Mouse (Mus musculus) gastrocnemius, adult 8-10 months (tissue): ENCODE measurements at regions not wholly inside any gene's neighbourhood (a gene's known extent, or its start where the extent isn't known, plus 50 kb on each side); places are given as distances from the start of the nearest gene placed in this dataset.
A peak's percentile ranks its signal among the peaks of the same experiment; 100 is the strongest.

Source experiments
- DNase-seq, 2 experiments: peaks; one replicate each; pipeline ENCODE4 v3.0.0; 2022; ENCODE audit warnings: low spot score in 2 of 2

DNA sequence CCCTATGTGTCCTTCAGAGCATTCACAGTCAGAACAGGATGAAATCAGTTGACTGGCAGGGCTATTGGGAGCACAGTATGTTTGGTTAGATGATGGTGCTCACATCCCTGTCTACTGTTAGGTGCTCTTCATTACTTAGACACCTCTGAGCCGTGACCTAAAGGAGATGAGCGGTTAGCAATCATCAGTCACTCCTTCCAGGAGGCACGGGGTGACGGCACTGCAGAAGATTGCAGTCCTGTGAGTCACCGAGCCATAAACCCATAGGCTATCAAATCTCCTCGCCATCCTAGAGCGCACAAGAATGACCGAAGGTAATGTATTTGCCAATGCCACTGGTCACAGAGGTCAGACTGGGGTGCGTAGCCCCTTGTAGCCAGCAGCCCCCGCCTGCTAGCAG is 176.8 kb upstream of the Arl4c start:
- no peak for DNase-seq

DNA sequence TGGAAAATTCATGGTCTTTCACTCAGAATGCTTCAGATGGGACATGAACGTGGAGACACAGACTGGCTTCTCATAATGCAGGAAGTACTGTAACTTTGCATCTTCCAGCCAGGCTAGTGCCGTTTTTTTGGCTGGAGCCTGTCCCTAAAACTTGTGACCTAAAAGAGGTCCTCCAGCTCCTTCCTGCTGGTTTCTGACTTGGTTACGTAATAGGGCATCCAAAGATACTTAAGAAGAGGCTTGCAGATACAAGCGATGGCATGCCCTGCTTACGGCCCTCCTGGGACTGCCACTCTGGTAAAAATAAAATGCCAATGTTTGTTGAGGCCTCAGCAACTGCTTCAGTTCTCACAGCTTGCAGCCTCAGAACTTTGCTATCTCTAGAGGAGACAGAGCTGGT is 177.3 kb upstream of the Arl4c start:
- no peak for DNase-seq

- no peak for DNase-seq
Measured at GRCm38 (mm10) chr1:88891041-88891440, 179.2 kb upstream of the Sh3bp4 start.

DNA sequence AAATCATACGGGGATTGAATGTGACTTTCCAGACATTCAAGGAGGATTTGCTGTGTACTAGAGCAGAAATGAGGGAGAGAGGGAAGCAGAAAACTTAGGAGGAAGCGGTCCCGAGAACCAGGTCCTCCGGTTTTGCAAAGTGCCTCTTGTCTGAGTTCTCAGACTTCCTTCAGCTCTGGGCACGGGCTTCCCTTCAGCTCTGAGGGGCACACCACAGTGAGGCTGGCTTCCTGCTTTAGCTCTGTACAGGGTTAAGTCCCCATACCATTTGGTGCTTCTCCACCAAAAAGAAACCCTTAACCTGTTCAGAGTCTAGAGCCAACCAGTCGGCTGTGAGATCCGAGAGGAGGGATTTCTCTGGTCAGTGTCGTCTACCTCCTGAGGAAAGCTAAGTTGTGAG is 167.8 kb upstream of the Sh3bp4 start:
- DNase-seq, result no peak

DNA sequence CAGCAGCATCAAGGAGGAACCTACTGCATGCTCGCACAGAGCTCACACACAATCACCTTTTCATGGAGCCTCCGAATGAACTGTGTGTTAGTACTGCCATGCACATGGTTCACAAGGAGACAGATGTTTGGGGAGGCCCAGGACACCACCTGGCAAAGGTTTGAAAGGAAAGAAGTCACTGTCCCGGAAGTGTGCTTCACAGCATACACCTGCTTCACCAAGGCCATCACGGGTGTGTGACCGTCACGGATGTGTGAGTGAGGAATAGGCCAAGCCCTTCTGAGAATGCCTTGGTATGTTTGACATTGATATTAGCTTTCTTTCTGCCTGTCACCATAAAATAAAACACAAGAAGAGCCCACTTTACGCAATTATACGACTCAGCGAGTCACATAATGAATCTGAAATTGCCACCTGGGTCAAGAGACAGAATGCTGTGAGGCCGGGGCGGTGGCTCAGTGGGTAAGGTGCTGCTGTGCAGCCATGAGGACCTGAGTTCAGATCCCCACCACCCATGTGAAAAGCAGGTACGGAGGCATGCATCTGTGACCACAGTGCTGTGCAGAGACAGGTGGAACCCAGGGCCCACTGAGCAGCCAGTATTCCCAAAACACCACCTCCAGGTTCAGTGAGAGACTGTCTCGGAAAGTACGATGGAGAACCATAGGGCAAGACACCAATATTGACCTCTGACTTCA is 162.3 kb upstream of the Sh3bp4 start:
- DNase-seq, result no peak

DNA sequence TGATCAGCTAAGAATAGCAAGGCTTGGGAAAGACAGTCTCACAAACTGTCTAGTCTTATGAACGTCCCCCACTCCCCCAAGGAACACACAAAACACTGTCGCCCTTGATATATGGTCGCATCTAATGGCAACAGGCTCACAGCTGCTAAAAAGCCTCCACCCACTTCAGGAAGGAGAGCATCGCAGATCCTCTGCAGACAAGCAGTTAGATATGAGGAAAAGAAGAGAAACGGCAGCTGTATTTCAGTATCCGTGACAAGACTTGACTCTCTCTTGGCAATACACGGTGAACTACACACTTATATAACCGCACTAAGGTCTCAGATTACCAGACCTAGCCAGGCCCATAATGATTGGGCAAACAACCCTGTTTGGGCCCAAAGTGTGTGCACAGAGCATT is 161.5 kb upstream of the Sh3bp4 start:
- no peak for DNase-seq

- DNase-seq, result no peak
Measured at GRCm38 (mm10) chr1:88909314-88909713, 160.9 kb upstream of the Sh3bp4 start.

GRCm38 (mm10) chr1:88909864-88910573 is 160.2 kb upstream of the Sh3bp4 start:
- no peak for DNase-seq

DNA sequence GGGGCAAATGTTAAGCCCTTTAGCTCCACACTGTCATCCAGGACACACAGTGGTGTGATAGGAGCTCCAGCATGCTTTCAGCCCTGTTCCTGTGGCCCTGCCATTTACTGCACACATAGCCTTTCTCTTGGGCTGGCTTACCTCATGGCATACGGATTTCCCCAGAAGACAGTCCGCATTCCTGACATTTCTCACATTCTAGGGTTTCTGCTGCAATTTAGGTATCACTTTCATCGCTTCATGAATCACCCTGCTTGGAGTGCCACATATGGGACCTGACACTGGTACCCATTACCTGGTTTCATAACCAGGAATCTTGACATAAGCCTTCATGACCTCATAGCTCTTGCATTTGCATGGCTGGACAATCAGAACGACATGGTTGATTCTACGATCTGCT is 158.5 kb upstream of the Sh3bp4 start:
- no peak for DNase-seq

DNA sequence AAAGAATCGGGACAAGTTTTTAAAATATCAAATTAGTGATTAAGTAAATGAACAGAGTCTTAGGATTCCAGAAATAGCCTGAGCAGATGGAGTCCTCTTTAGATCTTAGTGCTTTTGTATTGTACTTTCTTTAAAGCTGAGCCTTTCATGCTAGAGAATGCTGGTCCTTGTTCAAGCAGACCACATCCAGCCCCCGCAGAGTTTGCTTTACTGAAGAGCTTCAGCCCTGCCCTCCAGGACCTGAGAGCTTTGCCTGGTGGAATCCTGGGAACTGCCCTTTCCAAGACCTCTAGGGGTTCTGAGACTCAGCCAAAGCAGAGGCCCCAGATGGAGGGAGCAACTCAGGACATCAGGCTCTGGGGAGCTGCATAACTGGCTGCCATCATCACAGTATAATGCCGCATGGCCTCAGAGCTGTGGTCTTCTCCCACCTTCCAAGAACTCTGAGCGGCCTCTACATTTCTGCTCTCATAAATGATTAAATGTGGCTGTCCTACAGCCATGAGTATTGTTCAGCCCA is 153.6 kb upstream of the Sh3bp4 start:
- no peak for DNase-seq

GRCm38 (mm10) chr1:88921401-88921800 is 148.8 kb upstream of the Sh3bp4 start:
- DNase-seq, result no peak

DNA sequence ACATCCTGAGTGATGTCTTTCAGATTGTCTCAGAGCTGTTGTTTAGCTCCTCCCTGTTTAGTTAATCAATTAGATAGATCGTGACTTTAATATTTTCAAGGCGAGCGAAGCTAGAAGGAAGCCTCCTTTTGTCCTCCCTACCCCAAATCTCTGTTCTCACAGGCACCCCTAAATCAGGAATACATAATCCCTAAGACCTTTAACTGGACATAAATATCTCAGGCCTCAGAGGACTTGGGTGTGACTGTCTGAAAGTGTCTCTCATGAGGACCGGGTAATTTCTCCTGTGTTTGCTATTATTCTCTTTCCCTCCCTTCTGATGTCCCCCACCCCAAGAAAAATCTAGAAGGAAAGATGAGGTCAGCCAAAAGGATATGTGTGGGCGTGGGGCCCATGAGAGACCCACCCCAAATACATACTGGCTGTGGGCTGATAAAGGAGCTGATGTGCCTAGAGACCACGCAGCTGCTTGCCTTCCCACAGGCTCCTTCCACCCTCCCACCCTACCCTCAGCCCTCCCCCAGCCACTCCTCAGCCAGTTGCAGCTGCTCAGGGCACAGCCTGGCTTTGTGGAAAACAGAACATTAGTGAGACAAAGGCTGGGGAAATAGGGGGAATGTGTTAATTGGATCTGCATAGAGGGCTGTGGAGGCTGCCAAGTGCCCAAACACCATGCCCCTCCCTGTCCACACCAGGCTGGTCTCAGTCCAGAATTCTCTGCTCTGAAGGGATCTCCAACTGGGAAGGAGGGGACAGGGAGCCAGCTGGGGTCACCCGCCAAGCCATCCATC is 146.2 kb upstream of the Sh3bp4 start:
- no peak for DNase-seq

DNA sequence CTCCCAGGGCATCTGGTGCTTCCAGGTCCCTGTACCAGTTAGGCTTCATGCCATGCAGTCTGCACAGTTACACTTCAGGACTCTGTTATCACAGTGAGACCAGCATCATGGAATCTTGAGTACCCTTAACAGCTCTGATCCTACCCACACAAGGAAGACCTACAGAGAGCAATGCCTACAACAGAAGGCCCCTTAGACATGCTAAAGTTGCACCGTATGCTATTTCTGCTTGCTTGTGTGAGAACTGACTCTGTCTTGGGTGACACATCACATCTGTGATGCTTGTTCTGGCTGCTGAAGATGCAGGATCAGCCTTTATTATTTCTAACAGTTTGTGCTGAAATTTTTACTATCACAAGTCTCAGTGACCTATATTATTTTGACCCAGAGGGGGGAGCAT is 135.0 kb upstream of the Sh3bp4 start:
- no peak for DNase-seq

DNA sequence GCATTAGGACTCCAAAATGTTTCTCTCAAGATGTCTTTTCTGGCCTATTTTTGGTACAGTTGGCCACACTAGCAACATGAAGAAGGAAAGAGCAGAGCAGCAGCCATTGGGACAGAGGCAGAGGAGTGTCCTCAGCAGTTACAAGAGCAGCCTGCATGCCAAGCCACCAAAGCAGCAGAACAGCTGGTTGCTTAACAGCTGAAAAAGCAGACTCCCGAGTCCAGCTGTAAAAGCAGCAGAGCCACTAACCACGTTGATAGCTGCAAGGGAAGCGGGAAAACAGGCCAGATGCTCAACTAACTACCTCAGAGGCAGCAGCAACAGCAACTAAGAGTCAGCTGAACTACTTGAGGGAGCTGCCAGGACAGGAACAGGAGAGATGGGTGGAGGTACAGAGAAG is 134.4 kb upstream of the Sh3bp4 start:
- no peak for DNase-seq

GRCm38 (mm10) chr1:88937327-88937726 is 132.9 kb upstream of the Sh3bp4 start:
- peak in 1 of 2 experiments; percentile 1 for DNase-seq

DNA sequence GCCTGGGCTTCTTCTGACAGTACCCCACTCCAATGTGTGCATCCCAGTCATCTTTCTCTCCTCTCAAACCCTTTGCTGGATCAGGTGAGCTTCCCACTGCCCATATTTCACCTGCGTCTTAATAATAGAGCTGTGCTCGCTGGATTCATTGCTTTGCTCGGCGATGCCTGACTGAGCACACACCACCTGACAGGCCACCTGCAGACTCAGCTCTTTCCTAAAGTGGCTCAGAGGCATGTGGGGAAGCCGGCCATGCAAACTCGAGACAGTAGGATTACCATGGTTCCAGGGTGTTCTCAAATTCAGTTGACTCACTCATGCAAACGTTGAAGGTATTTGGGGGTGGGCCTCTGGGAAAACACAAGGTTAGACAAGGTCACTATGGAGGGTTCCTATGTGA is 131.8 kb upstream of the Sh3bp4 start:
- peak in 1 of 2 experiments; percentile 2 for DNase-seq

GRCm38 (mm10) chr1:88943039-88943438 is 127.2 kb upstream of the Sh3bp4 start:
- DNase-seq, result no peak

- no peak for DNase-seq
Measured at GRCm38 (mm10) chr1:88945868-88946267, 124.3 kb upstream of the Sh3bp4 start.

- DNase-seq, result no peak
Measured at GRCm38 (mm10) chr1:88946374-88946773, 123.8 kb upstream of the Sh3bp4 start.

DNA sequence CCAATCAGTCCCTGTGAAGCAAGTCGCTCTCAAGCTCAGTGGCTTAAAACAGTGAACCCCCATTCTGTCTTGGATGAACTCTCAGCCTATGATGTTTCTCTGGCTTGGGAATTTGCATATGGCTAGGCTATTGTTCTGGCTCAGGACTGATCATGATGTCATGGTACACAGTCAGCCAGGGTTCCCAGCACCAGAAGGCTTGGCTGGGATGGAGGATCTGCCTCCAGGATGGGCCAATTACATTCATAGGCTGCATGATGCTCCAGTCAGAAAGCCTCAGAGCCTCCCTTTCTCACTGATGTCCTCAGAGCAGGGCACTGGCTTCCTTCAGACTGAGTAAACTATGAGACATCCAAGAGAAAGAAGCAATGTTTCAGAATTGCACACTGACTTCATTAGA is 120.3 kb upstream of the Sh3bp4 start:
- no peak for DNase-seq

DNA sequence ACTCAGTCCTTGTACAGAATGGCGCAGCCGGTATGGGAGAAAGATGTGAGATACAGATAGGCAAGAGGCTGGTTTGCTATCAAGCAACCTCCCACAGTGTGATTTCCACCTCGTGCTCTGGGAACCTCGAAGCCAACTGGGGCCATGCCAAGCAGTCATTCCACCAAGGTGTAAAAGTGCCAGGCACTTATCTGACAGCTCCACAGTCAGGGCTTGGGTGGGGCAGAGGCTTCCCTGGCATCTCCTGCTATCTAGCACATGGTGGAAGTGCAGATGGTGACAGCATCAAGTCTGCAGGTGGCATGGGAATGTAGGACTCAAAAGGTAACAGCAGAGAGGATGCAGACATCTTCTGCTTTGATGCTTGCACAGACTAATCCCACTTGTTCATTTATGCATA is 116.7 kb upstream of the Sh3bp4 start:
- no peak for DNase-seq

GRCm38 (mm10) chr1:88954784-88955183 is 115.4 kb upstream of the Sh3bp4 start:
- no peak for DNase-seq
